Mouse (Mus musculus) left cerebral cortex, postnatal 25 days (tissue): Measurements from ENCODE around the gene Map3k3. TPM values are rescaled to one million over a fixed set of nuclear protein-coding genes. Genes with fewer than 3 reads are reported as not detected.
"Not testable (repeated sequence)": the region's sequence is repeated elsewhere in the genome, so short reads cannot be mapped to it uniquely, and the experiment has no call there.

Experiments used
- DNase-seq, 2 experiments: peaks; one replicate each; pipeline ENCODE4 v3.0.0; 2022; ENCODE audit warnings: low spot score in 2 of 2, mixed read lengths in 1 of 2
- intact Hi-C: fragments of 180-260 bp; cut with DNase I; formaldehyde crosslinking; loops from one replicate; pipeline ENCODE4 v1.15.1; 2025
- total RNA-seq, 2 experiments: library from RNA; stranded (reverse); gene quantifications; 2 replicates each; pipeline ENCODE4 v1.2.3; 2021

Map3k3 gene
- total RNA-seq, 2 experiments from 2014 or later: 25.1 to 29.5 TPM

GRCm38 (mm10) chr11:106066616-106067015 is 17.8 kb upstream of the Map3k3 start:
- intact Hi-C loops: not testable (repeated sequence)
- peak; percentile 24 to 26 for DNase-seq

DNA sequence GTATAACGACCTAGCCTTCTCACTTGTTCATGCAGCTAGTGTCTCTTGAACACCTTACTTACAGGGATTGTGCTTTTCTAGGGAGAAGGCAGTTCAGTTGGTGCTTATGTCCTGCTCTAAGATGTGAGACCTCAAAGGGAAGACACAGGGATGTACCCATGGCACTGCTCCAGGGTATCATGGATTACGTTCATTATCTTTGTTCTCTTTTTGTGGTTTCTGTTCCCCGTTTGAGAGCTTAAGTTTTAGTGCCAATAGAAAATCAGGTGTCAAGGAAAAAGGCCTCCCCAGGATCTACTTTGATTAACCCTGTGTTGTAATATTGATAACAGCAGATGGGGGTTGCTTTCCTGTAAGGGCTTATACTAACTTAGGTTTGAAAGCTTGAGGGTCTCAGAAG is 10.6 kb upstream of the Map3k3 start:
- DNase-seq: no peak

GRCm38 (mm10) chr11:106076321-106076720 is 8.1 kb upstream of the Map3k3 start:
- peak; percentile 37 to 55 for DNase-seq
- intact Hi-C loops: loop anchor here (2.0 kb wide), 1 partner anchor 76 kb away; no protein-coding TSS in a partner anchor

More for the DNA sequence above, 10.6 kb upstream of the Map3k3 start:
- intact Hi-C loops: no loop called here

DNA sequence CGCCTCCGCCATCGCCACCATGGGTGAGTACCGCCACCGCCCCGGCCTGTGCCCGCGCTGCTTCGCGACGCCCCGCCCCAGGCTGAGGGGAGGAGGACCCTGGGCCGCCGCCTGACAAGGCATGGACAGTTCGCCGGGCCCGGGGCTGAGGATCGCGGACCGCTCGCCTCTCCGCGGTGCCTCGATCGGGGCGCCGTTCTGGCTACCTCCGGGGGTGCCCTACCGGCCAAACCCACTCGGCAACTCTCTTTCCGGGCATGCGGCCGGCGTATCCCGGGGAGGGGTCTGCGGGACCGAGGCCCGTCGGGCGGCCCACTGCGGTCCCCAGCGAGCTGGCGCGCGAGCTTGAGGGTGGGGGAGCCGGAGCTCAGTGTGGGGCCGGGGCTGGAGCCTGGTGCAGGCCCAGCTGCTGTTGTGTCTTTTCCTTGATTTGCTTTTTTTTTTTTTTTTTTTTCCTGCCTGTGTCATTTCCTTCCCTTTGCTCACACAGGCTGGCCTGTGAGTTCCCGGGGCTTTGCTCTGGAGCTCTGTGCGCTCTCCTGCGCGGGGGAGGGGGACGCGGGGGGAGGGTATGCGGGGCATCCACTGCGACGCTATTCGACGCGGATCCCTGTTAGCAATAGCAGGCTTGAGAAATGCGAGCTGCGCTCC is 623 bp downstream of the Map3k3 start:
- DNase-seq: peak; percentile 55 to 56
- intact Hi-C loops: loop anchor here (2.0 kb wide), 1 partner anchor 76 kb away; the partner anchor contains the start of genes Gm10840 and Limd2

DNA sequence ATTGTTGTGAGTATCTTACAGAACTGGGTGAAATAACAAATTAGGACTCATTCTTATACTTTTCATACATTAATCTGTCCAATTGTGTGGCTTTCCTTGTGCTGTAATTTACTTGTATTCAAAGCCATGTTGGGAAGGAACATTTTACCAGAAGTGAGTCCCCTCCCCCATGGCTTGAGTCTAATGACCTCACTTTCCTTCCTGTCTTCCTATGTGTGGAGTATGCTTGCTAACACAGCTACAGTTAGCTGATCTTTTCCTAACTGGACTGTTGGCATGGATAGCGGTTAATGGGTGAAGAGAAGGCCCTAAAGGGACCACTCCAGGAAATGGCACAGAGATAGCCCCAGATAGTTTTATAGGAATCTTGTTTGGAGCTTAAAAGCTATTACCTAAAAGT is 13.8 kb downstream of the Map3k3 start:
- intact Hi-C loops: no loop called here
- no peak for DNase-seq

DNA sequence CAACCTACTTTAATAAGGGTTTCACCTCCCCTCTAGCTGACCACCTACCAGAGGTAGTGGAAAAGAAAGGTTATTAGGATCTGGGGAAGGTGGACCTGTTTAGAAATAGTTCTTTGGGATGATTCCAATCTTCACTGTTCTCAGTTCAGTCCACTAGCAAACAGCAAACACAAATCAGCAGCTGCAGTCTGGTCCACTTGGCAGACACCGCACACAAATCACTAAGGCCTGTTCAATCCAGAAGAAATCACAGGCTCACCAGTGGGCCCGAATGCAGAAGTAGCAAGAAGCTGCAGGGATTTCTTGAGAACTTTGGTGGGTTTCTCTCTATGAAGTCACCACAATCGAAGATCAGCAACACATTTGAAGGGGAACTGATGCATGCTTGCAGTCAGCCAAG is 18.5 kb downstream of the Map3k3 start:
- intact Hi-C loops: no loop called here
- DNase-seq: no peak

DNA sequence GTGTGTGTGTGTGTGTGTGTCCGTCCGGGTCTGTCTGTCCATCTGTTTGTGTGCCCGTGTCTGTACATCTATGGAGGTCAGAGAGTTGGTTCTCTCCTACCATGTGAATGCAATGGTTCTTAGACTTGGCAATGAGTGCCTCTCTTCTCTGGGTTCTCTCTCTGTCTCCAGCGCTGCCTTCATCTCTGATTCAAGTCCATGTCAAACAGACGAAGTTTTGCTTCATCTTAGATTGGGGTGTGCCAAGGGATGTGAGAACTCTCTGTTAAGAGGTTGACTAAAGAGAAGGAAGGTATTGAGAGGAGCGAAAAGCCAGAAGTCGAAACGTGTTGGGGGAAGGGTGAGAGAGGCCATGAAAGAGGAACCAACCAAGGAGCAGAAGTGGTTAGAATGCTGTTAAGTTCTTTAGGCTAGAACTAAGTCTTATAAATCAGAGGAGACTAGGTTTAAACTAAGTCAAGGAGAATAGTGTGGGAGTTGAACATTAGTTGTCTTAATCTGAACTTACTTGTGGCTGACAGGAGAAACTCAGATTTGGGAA is 21.7 kb downstream of the Map3k3 start:
- intact Hi-C loops: no loop called here

DNA sequence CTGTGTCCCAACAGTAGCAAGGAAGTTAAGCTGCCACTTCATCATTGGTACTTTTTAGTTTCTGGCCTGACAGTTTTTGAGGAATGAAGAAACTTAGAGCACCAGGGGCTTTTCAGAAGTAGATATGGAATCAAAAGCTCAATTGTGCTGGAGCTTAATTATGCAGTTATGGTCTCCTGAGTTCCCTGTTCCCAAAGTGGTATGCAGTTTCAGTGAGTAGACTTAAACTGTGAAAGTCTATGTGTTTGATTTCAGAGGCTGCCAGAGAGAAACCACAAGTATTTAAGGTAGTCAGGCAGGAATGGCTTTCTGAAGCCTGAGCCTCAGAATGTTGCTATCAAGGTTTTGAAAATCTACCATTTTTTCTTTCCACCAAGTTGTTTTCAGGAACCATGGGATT is 27.3 kb downstream of the Map3k3 start:
- DNase-seq: no peak
- intact Hi-C loops: no loop called here

More for the DNA sequence above, 21.7 kb downstream of the Map3k3 start:
- DNase-seq: peak in 1 of 2 experiments; percentile 9

- DNase-seq: no peak
- intact Hi-C loops: no loop called here
Measured at GRCm38 (mm10) chr11:106122221-106122620, 37.8 kb downstream of the Map3k3 start.

DNA sequence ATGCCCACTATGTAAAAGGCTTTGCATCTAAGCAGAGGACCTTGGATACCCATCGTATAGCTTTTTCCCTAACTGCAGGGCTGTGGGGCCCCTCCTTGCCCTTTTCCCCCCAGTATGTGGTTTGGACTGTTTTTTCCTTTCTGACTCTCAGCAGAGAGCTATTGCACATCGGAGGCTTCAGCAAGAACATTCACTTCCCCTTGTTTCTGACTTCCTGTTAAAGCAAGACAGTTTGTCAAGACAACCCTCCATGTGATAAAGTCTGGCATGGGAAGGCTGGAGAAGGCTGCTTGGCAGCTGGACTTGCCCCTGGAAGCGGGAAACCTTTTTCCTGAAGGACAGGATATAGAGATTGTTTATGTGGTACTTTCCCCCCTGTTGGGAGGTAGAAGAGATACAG is 38.3 kb downstream of the Map3k3 start:
- DNase-seq: peak in 1 of 2 experiments; percentile 28

GRCm38 (mm10) chr11:106124784-106125183 is 40.4 kb downstream of the Map3k3 start:
- peak in 1 of 2 experiments; percentile 18 for DNase-seq
- intact Hi-C loops: no loop called here

More for the DNA sequence above, 38.3 kb downstream of the Map3k3 start:
- intact Hi-C loops: no loop called here

GRCm38 (mm10) chr11:106125827-106126226 is 41.4 kb downstream of the Map3k3 start:
- intact Hi-C loops: no loop called here
- no peak for DNase-seq

- intact Hi-C loops, DNase-seq: not testable (repeated sequence)
Measured at GRCm38 (mm10) chr11:106126727-106127373, 42.4 kb downstream of the Map3k3 start.

GRCm38 (mm10) chr11:106129477-106129876 is 45.1 kb downstream of the Map3k3 start:
- intact Hi-C loops: no loop called here
- no peak for DNase-seq

DNA sequence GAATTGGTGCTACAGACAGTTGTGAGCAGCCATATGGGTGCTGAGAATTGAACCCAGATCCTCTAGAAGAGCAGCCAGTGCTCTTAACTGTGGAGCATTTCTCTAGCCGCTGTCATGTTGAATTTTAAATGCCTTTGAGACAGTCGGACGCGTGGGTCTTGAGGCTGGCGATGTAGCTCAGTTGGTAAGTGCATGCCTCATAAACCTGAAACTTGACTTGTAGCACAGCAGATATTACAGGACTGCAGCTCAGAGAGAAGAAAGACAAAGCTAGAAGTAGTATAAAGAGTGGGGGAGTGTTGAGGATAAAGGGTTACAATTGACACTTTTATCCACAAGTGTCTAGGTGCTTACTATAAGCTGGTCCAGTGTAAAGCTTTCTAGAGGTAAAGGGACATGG is 48.1 kb downstream of the Map3k3 start:
- intact Hi-C loops: no loop called here
- no peak for DNase-seq

- DNase-seq: peak in 1 of 2 experiments; percentile 39
- intact Hi-C loops: no loop called here
Measured at GRCm38 (mm10) chr11:106134580-106135528, 50.4 kb downstream of the Map3k3 start.

GRCm38 (mm10) chr11:106151219-106151618 is 66.8 kb downstream of the Map3k3 start:
- intact Hi-C loops: no loop called here
- no peak for DNase-seq

DNA sequence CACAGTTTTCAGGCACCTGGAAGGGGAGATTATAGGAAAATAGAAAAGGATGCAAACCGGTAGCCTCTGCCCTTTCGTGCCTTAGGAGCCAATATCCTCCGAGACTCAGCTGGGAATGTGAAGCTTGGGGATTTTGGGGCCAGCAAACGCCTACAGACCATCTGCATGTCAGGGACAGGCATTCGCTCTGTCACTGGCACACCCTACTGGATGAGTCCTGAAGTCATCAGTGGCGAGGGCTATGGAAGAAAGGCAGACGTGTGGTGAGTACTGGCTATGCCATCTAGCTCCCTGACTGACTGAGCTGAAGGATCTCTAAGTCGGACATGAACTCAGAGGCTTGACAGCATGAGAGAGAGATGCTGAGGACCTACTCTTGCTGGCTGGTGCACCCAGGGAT is 67.7 kb downstream of the Map3k3 start:
- intact Hi-C loops: no loop called here
- DNase-seq: peak; percentile 50 to 85

DNA sequence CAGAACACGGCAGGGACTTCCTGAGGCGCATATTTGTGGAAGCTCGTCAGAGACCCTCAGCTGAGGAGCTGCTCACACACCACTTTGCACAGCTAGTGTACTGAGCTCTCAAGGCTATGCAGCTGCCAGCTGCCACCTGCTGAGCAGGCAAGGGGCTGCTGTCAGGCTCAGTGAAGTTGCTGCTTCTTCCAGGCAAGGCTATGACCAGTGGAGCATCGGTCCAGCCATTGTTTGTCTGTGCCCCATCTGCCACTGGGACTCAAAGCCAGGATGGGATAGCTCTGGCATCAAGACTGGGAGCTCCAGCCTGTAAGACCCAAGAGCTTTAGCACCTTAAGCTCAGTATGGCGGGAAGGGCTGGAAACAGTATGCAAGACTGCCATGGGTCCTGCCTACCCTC is 69.7 kb downstream of the Map3k3 start:
- DNase-seq: no peak
- intact Hi-C loops: no loop called here

GRCm38 (mm10) chr11:106154770-106155169 is 70.4 kb downstream of the Map3k3 start:
- intact Hi-C loops: no loop called here
- DNase-seq: no peak
